Mouse (Mus musculus) bone marrow, adult 2 months (tissue): ENCODE measurements around the gene C2. TPM values are rescaled to one million over a fixed set of nuclear protein-coding genes. Genes with fewer than 3 reads are reported as not detected.

Experiments used
- H3K27ac ChIP-seq: fragments of 200-500 bp; 2 replicates; pipeline ENCODE4 v1.5.1; 2012; ENCODE audit warnings: low read depth, mild to moderate bottlenecking, control low read depth, inconsistent platforms, low read length; ENCODE audit not compliant: control insufficient read depth, poor library complexity, insufficient read depth
- H3K4me1 ChIP-seq: fragments of 200-500 bp; 2 replicates; pipeline ENCODE4 v1.6.1; 2011; ENCODE audit warnings: low read length; ENCODE audit not compliant: control insufficient read depth, insufficient read depth
- H3K4me3 ChIP-seq: fragments of 200-500 bp; replicated peaks from 2 replicates; pipeline ENCODE3; 2011; ENCODE audit warnings: mild to moderate bottlenecking, low read depth, low read length, control low read depth; ENCODE audit not compliant: control insufficient read depth
- CTCF ChIP-seq: fragments of 200-500 bp; IDR thresholded peaks from 2 replicates; pipeline ENCODE4 v1.5.1; 2011; ENCODE audit warnings: low read length, control low read depth; ENCODE audit not compliant: control insufficient read depth, insufficient read depth
- POLR2A ChIP-seq: fragments of 200-500 bp; IDR thresholded peaks from 2 replicates; pipeline ENCODE4 v1.6.1; 2011; ENCODE audit warnings: low read depth, mild to moderate bottlenecking, control low read depth, low read length, borderline replicate concordance; ENCODE audit not compliant: control insufficient read depth
- WGBS: fragments of 180-500 bp; shearing (Covaris S2); methylation state at CpG from one replicate; pipeline ENCODE4 v1.1.7; 2018; 5-methylcytosine and 5-hydroxymethylcytosine counted together
- polyA plus RNA-seq: library from polyadenylated mRNA; stranded (reverse); fragments of >200 nt; gene quantifications from 2 replicates; pipeline ENCODE4 v1.2.4, GENCODE M21; 2011; ENCODE audit warnings: low replicate concordance; ENCODE audit not compliant: missing spikeins, insufficient read depth, insufficient read length

Gene C2
- polyA plus RNA-seq, 1 experiment = 3.7 TPM

DNA sequence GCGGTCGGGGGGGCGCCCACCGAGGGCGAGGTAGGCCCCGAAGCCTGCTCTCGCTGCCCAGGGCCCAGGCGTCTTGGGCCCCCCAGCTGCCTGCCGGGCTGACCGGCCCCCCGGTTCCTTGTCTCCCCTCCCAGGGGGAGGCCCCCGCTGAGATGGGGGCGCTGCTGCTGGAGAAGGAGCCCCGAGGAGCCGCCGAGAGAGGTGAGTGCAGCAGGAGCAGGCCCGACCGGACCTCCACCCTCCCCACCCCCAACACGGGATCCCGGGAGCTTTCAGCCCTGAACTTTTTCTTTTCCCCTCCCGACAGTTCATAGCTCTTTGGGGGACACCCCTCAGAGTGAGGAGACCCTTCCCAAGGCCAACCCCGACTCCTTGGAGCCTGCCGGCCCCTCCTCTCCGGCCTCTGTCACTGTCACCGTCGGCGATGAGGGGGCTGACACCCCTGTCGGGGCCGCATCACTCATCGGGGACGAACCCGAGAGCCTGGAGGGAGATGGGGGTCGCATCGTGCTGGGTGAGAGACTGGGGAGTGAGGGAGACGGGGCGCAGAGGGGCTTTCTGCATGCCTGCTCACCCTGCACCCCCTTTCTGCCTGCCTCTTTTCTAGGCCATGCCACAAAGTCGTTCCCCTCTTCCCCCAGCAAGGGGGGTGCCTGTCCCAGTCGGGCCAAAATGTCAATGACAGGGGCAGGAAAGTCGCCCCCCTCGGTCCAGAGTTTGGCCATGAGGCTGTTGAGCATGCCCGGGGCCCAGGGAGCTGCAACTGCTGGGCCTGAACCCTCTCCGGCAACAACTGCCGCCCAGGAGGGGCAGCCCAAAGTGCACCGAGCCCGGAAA is 1.2 kb upstream of the C2 start:
- 2% methylated on average over 42 of the region's 45 CpGs for WGBS
- TF ChIP-seq POLR2A = no peak; the same call in 1 of the 2 replicates
- no peak for TF ChIP-seq CTCF
- Histone ChIP-seq H3K27ac (peak overlapping the region; percentile 76), H3K4me3 (peak overlapping the region; percentile 84), H3K4me1 (peaks cover 5% of the 10 kb centered on the region)

DNA sequence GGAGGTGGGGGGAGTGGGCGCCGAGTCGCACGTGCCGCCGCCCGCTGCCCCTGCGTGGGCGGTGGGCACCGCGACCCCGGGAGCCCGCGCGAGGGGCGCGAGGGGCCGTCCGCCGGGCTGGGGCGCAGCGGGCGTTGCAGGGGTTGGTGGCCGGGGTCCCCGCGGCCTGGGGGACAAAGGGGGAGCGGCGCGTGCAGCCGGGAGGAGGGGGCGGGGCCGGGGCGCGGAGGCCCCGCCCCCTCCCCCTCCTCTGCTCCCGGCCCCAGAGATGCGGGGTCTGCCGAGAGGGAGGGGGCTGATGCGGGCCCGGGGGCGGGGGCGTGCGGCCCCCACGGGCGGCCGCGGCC is 614 bp upstream of the C2 start:
- TF ChIP-seq CTCF (no peak), POLR2A (no peak)
- H3K4me1 ChIP-seq = peaks cover 5% of the 10 kb centered on the region
- peak overlapping the region; percentile 42; the same call in 1 of the 2 replicates for H3K27ac ChIP-seq
- H3K4me3 ChIP-seq = peak overlapping the region; percentile 84
- WGBS = 2% methylated on average over 34 of the region's 47 CpGs

- Histone ChIP-seq H3K4me1 (peaks cover 5% of the 10 kb centered on the region), H3K4me3 (peak overlapping the region; percentile 56), H3K27ac (peak overlapping the region; percentile 71; the same call in 1 of the 2 replicates)
- no peak for TF ChIP-seq CTCF
- no peak for TF ChIP-seq POLR2A
- 14% methylated on average over 10 of the region's 10 CpGs for WGBS
These were observed 499 bp downstream of the C2 start for GRCm38 (mm10) chr17:34897373-34898159.

- no peak for TF ChIP-seq CTCF
- TF ChIP-seq POLR2A = no peak
- WGBS = 45% methylated on average over 17 of the region's 17 CpGs
- Histone ChIP-seq H3K4me3 (no peak overlapping the region), H3K4me1 (peaks cover 5% of the 10 kb centered on the region), H3K27ac (no peak overlapping the region)
These were observed 1.7 kb downstream of the C2 start for GRCm38 (mm10) chr17:34896366-34896765.

DNA sequence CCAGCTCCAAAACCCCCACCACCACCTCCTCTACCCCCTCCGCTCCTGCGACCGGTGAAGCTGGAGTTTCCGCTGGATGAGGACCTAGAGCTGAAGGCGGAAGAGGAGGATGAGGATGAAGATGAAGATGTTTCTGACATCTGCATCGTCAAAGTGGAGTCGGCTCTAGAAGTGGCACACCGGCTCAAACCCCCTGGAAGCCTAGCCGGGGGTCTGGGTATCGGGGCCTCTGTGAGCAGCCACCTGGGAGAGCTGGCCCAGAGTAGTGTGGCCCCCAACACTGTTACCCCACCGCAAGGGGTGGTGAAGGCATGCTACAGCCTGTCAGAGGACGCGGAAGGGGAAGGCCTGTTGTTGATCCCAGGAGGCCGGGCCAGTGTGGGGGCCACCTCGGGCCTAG is 2.3 kb downstream of the C2 start:
- TF ChIP-seq CTCF (no peak), POLR2A (no peak)
- H3K4me1 ChIP-seq = peaks cover 5% of the 10 kb centered on the region
- WGBS = 84% methylated on average over 15 of the region's 15 CpGs
- no peak overlapping the region for H3K4me3 ChIP-seq
- no peak overlapping the region for H3K27ac ChIP-seq

DNA sequence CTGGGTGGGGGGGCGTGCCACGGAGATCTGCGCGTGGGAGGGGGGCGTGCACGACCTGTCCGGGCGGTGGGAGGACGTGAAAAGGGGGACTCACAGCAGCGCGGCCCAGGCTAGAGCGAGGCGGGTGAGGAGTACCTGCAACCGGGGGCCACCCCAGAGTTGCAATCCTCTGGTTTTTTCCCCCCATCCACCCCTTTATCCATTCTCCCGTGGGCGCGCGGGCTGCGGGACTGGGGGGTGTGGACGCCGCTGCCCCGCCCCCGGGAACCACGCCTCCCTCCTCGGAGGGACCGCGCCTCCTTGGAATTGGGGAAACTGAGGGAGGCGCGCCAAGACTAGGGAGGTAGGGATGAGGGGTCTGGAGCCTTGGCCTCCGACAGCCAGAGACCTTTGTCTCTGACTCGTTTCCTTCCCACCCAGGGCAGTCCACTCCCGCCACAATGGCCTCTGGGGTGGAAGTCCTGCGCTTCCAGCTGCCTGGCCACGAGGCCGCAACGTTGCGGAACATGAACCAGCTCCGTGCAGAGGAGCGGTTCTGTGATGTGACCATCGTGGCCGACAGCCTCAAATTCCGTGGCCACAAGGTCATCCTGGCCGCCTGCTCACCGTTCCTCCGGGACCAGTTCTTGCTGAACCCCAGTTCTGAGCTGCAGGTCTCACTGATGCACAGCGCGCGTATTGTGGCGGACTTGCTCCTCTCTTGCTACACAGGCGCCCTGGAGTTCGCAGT is 3.1 kb downstream of the C2 start:
- peak overlapping the region; percentile 64 for H3K4me3 ChIP-seq
- H3K27ac ChIP-seq = peak overlapping the region; percentile 8; the same call in 1 of the 2 replicates
- WGBS = 14% methylated on average over 51 of the region's 51 CpGs
- TF ChIP-seq POLR2A = 0 out of 2 replicates have a peak, but pooled peaks have one; percentile 40
- no peak for TF ChIP-seq CTCF
- H3K4me1 ChIP-seq = peaks cover 5% of the 10 kb centered on the region

DNA sequence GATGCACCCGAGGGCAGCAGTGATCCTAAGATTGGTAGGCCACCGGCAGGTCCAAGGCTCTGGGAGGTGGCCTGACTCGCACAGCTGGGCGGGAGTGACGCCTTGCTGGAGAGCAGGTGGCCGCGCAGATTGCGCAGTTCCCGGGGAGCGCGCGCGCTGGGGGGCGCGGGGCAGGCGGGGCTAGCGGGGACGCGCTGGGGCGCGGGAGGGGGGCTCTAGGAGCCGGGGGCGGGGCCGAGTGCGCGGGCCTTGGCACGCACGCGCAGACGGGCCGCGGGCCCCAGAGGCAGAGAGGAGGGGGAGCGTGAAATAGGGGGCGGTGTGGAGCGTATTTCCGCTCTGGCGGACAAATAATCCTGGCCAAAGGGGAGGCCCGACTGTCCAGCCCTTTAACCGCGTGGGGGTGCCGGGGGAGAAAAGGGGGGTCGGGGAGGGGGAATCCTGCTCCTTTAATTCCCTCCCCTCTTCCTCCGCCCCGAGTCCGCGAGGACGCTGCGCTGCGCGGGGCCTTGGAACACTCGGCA is 3.9 kb downstream of the C2 start:
- Histone ChIP-seq H3K27ac (peak overlapping the region; percentile 2), H3K4me1 (peaks cover 5% of the 10 kb centered on the region), H3K4me3 (peak overlapping the region; percentile 77)
- TF ChIP-seq CTCF (0 out of 2 replicates have a peak, but pooled peaks have one; percentile 19), POLR2A (0 out of 2 replicates have a peak, but pooled peaks have one; percentile 55)
- under 1% methylated on average over 51 of the region's 51 CpGs for WGBS
